Mouse (Mus musculus) spleen, postnatal 0 days (tissue): ENCODE measurements around the gene Rab23. TPM values are rescaled to one million over a fixed set of nuclear protein-coding genes. Genes with fewer than 3 reads are reported as not detected.

Experiments
- polyA plus RNA-seq: library from polyadenylated mRNA; unstranded; fragments of >200 nt; fragmentation: Nextera tagmentation; extraction: Ambion mirVana; gene quantifications from 2 replicates; pipeline ENCODE4 v1.2.1, GENCODE M21; 2015

Gene Rab23
- polyA plus RNA-seq: 5.3 and 7.7 TPM in 2 replicates

GRCm38 (mm10) chr1:33719733-33720225 is at the start of gene Rab23:
Gene Rab23 (plus strand): TSS chr1:33719887.

GRCm38 (mm10) chr1:33757491-33758041 is 37.9 kb downstream of the Rab23 start, which contains the start of gene Bag2:
Gene Bag2 (minus strand): TSS chr1:33757795.

Other genes with a start within 250 kb of the Rab23 start
- gene Prim2, start 50.1 kb upstream of the Rab23 start, polyA plus RNA-seq: 49.1 and 57.3 TPM in 2 replicates
- 43.0 and 47.2 TPM in 2 replicates for gene Bag2, start 37.9 kb downstream of the Rab23 start, polyA plus RNA-seq
- 8.6 and 9.6 TPM in 2 replicates for gene Zfp451, start 94.7 kb downstream of the Rab23 start, polyA plus RNA-seq
- 0.46 and 0.60 TPM in 2 replicates for gene Bend6, start 187.9 kb downstream of the Rab23 start, polyA plus RNA-seq
- 4.1 and 4.9 TPM in 2 replicates for gene Dst, start 188.3 kb downstream of the Rab23 start, polyA plus RNA-seq